Mouse (Mus musculus): Measurements from ENCODE around the gene Taf15. TPM values are rescaled to one million over a fixed set of nuclear protein-coding genes. Genes with fewer than 3 reads are reported as not detected.

Gene Taf15
- 154 TPM for polyA plus RNA-seq (2014; fragmentation: Illumina TruSeq; extraction: RNeasy Lipid Tissue Mini Kit (QIAGEN cat#74804))

GRCm38 (mm10) chr11:83472324-83473234 lies at the start of gene Taf15:
Gene Taf15, plus strand, starts transcription at chr11:83473086.

GRCm38 (mm10) chr11:83429355-83429754 lies 43.5 kb upstream of the Taf15 start, which contains the start of gene Gas2l2:
Gene Gas2l2, minus strand, starts transcription at chr11:83429455.

GRCm38 (mm10) chr11:83437377-83437776 lies 35.5 kb upstream of the Taf15 start, which contains the start of gene 1700020L24Rik:
Gene 1700020L24Rik, plus strand, starts transcription at chr11:83437677.

GRCm38 (mm10) chr11:83462711-83463244 lies 10.1 kb upstream of the Taf15 start, which contains the start of gene Mmp28:
Gene Mmp28, minus strand, starts transcription at chr11:83463071.

GRCm38 (mm10) chr11:83522075-83522474 lies 49.2 kb downstream of the Taf15 start, which contains the start of gene Heatr9:
Gene Heatr9, minus strand, starts transcription at chr11:83522175.

GRCm38 (mm10) chr11:83530360-83530759 lies 57.5 kb downstream of the Taf15 start, which contains the start of gene Ccl5:
Gene Ccl5, minus strand, starts transcription at chr11:83530518.

Other genes with a start within 250 kb of the Taf15 start
- gene Slfn14, start 186.4 kb upstream of the Taf15 start, polyA plus RNA-seq (2014; fragmentation: Illumina TruSeq; extraction: RNeasy Lipid Tissue Mini Kit (QIAGEN cat#74804)), result 10.0 TPM
- gene Ap2b1, start 174.1 kb upstream of the Taf15 start, polyA plus RNA-seq (2014; fragmentation: Illumina TruSeq; extraction: RNeasy Lipid Tissue Mini Kit (QIAGEN cat#74804)), result 69.3 TPM
- gene Pex12, start 170.5 kb upstream of the Taf15 start, polyA plus RNA-seq (2014; fragmentation: Illumina TruSeq; extraction: RNeasy Lipid Tissue Mini Kit (QIAGEN cat#74804)), result 34.3 TPM
- gene Rasl10b, start 63.9 kb upstream of the Taf15 start, polyA plus RNA-seq (2014; fragmentation: Illumina TruSeq; extraction: RNeasy Lipid Tissue Mini Kit (QIAGEN cat#74804)), result not detected
- not detected for gene Gas2l2, start 43.6 kb upstream of the Taf15 start, polyA plus RNA-seq (2014; fragmentation: Illumina TruSeq; extraction: RNeasy Lipid Tissue Mini Kit (QIAGEN cat#74804))
- not detected for gene 1700020L24Rik, start 35.4 kb upstream of the Taf15 start, polyA plus RNA-seq (2014; fragmentation: Illumina TruSeq; extraction: RNeasy Lipid Tissue Mini Kit (QIAGEN cat#74804))
- gene Mmp28, start 10.0 kb upstream of the Taf15 start, polyA plus RNA-seq (2014; fragmentation: Illumina TruSeq; extraction: RNeasy Lipid Tissue Mini Kit (QIAGEN cat#74804)), result 0.63 TPM
- not detected for gene Heatr9, start 49.1 kb downstream of the Taf15 start, polyA plus RNA-seq (2014; fragmentation: Illumina TruSeq; extraction: RNeasy Lipid Tissue Mini Kit (QIAGEN cat#74804))
- gene Ccl5, start 57.4 kb downstream of the Taf15 start, polyA plus RNA-seq (2014; fragmentation: Illumina TruSeq; extraction: RNeasy Lipid Tissue Mini Kit (QIAGEN cat#74804)), result 2.0 TPM
- gene Ccl9, start 105.5 kb downstream of the Taf15 start, polyA plus RNA-seq (2014; fragmentation: Illumina TruSeq; extraction: RNeasy Lipid Tissue Mini Kit (QIAGEN cat#74804)), result 11.3 TPM
- 50.4 TPM for gene Ccl6, start 120.0 kb downstream of the Taf15 start, polyA plus RNA-seq (2014; fragmentation: Illumina TruSeq; extraction: RNeasy Lipid Tissue Mini Kit (QIAGEN cat#74804))
- gene Rpl9-ps1, start 172.5 kb downstream of the Taf15 start, polyA plus RNA-seq (2014; fragmentation: Illumina TruSeq; extraction: RNeasy Lipid Tissue Mini Kit (QIAGEN cat#74804)), result not detected
- gene Ccl3, start 176.3 kb downstream of the Taf15 start, polyA plus RNA-seq (2014; fragmentation: Illumina TruSeq; extraction: RNeasy Lipid Tissue Mini Kit (QIAGEN cat#74804)), result 2.3 TPM
- not detected for gene Ccl4, start 189.5 kb downstream of the Taf15 start, polyA plus RNA-seq (2014; fragmentation: Illumina TruSeq; extraction: RNeasy Lipid Tissue Mini Kit (QIAGEN cat#74804))
- gene Wfdc17, start 230.9 kb downstream of the Taf15 start, polyA plus RNA-seq (2014; fragmentation: Illumina TruSeq; extraction: RNeasy Lipid Tissue Mini Kit (QIAGEN cat#74804)), result 30.3 TPM
- 4.9 TPM for gene Wfdc18, start 235.9 kb downstream of the Taf15 start, polyA plus RNA-seq (2014; fragmentation: Illumina TruSeq; extraction: RNeasy Lipid Tissue Mini Kit (QIAGEN cat#74804))